Mouse (Mus musculus): ENCODE measurements around the gene Kcnip1. TPM values are rescaled to one million over a fixed set of nuclear protein-coding genes. Genes with fewer than 3 reads are reported as not detected.

Gene Kcnip1
- polyA plus RNA-seq, 1 experiment = not detected

- Histone ChIP-seq H3K4me1 (ENCODE audit: control insufficient read depth, insufficient read depth, low read length) (no peaks in the 10 kb centered on the region), H3K36me3 (ENCODE audit: control insufficient read depth, insufficient read depth, low read length) (no peaks in the 10 kb centered on the region), H3K27ac (ENCODE audit: insufficient read depth, low read depth, low read length) (no peak overlapping the region), H3K27me3 (replicated peaks; ENCODE audit: control insufficient read depth, insufficient read depth, low read length) (no peaks in the 10 kb centered on the region), H3K4me3 (ENCODE audit: insufficient read depth, low read depth, low read length) (no peak overlapping the region)
- TF ChIP-seq POLR2A (IDR thresholded peaks at IDR 0.05; ENCODE audit: low read depth, low read length) (no peak), CTCF (conservative IDR thresholded peaks at IDR 0.05; ENCODE audit: insufficient read depth, insufficient read length, low read depth, low read length) (no peak)
- 68% methylated on average over 4 of the region's 4 CpGs for WGBS
- DNase-seq = no peak
Observed at GRCm38 (mm10) chr11:33908360-33909175, 84.4 kb downstream of the Kcnip1 start.

GRCm38 (mm10) chr11:33903494-33903893 lies 89.5 kb downstream of the Kcnip1 start:
- Histone ChIP-seq H3K4me1 (ENCODE audit: control insufficient read depth, insufficient read depth, low read length) (no peaks in the 10 kb centered on the region), H3K27ac (ENCODE audit: insufficient read depth, low read depth, low read length) (no peak overlapping the region), H3K36me3 (ENCODE audit: control insufficient read depth, insufficient read depth, low read length) (no peaks in the 10 kb centered on the region), H3K4me3 (ENCODE audit: insufficient read depth, low read depth, low read length) (no peak overlapping the region), H3K27me3 (replicated peaks; ENCODE audit: control insufficient read depth, insufficient read depth, low read length) (no peaks in the 10 kb centered on the region)
- no peak for DNase-seq
- TF ChIP-seq CTCF (conservative IDR thresholded peaks at IDR 0.05; ENCODE audit: insufficient read depth, insufficient read length, low read depth, low read length) (no peak), POLR2A (IDR thresholded peaks at IDR 0.05; ENCODE audit: low read depth, low read length) (no peak)
- 65% methylated on average over 6 of the region's 6 CpGs for WGBS

GRCm38 (mm10) chr11:33902377-33902776 lies 90.6 kb downstream of the Kcnip1 start:
- WGBS = 68% methylated on average over 10 of the region's 10 CpGs
- no peaks in the 10 kb centered on the region for H3K4me1 ChIP-seq (ENCODE audit: control insufficient read depth, insufficient read depth, low read length)
- H3K4me3 ChIP-seq (ENCODE audit: insufficient read depth, low read depth, low read length) = no peak overlapping the region
- H3K27me3 ChIP-seq (replicated peaks; ENCODE audit: control insufficient read depth, insufficient read depth, low read length) = no peaks in the 10 kb centered on the region
- TF ChIP-seq CTCF (conservative IDR thresholded peaks at IDR 0.05; ENCODE audit: insufficient read depth, insufficient read length, low read depth, low read length) (no peak), POLR2A (IDR thresholded peaks at IDR 0.05; ENCODE audit: low read depth, low read length) (no peak)
- no peak overlapping the region for H3K27ac ChIP-seq (ENCODE audit: insufficient read depth, low read depth, low read length)
- H3K36me3 ChIP-seq (ENCODE audit: control insufficient read depth, insufficient read depth, low read length) = no peaks in the 10 kb centered on the region
- no peak for DNase-seq

DNA sequence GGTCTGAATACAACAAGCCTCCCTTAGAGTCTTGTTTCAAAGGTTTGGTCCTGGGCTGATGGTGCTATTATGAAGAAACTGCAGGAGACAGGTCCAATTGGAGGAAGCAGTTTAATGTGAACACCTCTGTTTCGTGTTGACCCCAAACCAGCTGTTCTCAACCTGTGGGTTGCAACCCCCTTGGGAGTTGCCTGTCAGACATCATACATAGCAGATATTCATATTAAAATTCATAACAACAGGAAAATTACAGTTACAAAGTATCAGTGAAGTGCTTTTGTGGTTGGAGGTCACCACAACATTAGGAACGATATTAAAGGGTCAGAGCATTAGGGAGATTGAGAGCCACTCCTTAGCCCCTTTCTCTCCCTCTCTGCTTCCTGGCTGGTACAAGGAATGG lies 91.2 kb downstream of the Kcnip1 start:
- H3K36me3 ChIP-seq (ENCODE audit: control insufficient read depth, insufficient read depth, low read length) = no peaks in the 10 kb centered on the region
- 63% methylated on average over 2 of the region's 2 CpGs for WGBS
- H3K27ac ChIP-seq (ENCODE audit: insufficient read depth, low read depth, low read length) = no peak overlapping the region
- no peak for DNase-seq
- TF ChIP-seq CTCF (conservative IDR thresholded peaks at IDR 0.05; ENCODE audit: insufficient read depth, insufficient read length, low read depth, low read length) = no peak
- no peak for TF ChIP-seq POLR2A (IDR thresholded peaks at IDR 0.05; ENCODE audit: low read depth, low read length)
- no peaks in the 10 kb centered on the region for H3K27me3 ChIP-seq (replicated peaks; ENCODE audit: control insufficient read depth, insufficient read depth, low read length)
- no peaks in the 10 kb centered on the region for H3K4me1 ChIP-seq (ENCODE audit: control insufficient read depth, insufficient read depth, low read length)
- H3K4me3 ChIP-seq (ENCODE audit: insufficient read depth, low read depth, low read length) = no peak overlapping the region

GRCm38 (mm10) chr11:33891084-33891483 lies 101.9 kb downstream of the Kcnip1 start:
- Histone ChIP-seq H3K4me3 (ENCODE audit: insufficient read depth, low read depth, low read length) (no peak overlapping the region), H3K27me3 (replicated peaks; ENCODE audit: control insufficient read depth, insufficient read depth, low read length) (no peaks in the 10 kb centered on the region), H3K36me3 (ENCODE audit: control insufficient read depth, insufficient read depth, low read length) (no peaks in the 10 kb centered on the region), H3K4me1 (ENCODE audit: control insufficient read depth, insufficient read depth, low read length) (no peaks in the 10 kb centered on the region), H3K27ac (ENCODE audit: insufficient read depth, low read depth, low read length) (no peak overlapping the region)
- no peak for DNase-seq
- WGBS = 78% methylated on average over 4 of the region's 4 CpGs
- TF ChIP-seq POLR2A (IDR thresholded peaks at IDR 0.05; ENCODE audit: low read depth, low read length) = no peak
- no peak for TF ChIP-seq CTCF (conservative IDR thresholded peaks at IDR 0.05; ENCODE audit: insufficient read depth, insufficient read length, low read depth, low read length)

DNA sequence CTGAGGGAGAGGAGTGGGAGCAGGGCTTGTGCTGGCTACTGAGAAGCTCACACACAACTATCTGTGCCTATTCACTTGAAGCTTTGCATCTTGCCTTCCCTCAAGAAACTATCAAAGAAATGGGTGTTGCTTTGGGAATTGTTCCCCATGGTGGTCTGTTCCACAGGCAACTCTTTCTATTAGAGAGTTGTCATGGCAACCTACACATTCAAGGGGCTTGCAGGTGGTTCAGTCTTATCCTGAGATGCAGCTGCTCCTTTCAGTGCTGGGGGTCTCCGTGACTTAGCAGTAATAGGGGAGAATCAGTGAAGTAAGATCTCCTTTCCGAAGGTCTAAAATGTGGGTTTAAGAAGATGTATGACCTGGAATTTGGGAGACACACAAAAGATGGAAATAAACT lies 102.6 kb downstream of the Kcnip1 start:
- H3K4me3 ChIP-seq (ENCODE audit: insufficient read depth, low read depth, low read length) = no peak overlapping the region
- 83% methylated on average over 2 of the region's 2 CpGs for WGBS

GRCm38 (mm10) chr11:33887660-33888059 lies 105.3 kb downstream of the Kcnip1 start:
- 91% methylated on average over 3 of the region's 3 CpGs for WGBS
- Histone ChIP-seq H3K27ac (ENCODE audit: insufficient read depth, low read depth, low read length) (no peak overlapping the region), H3K4me1 (ENCODE audit: control insufficient read depth, insufficient read depth, low read length) (no peaks in the 10 kb centered on the region), H3K27me3 (replicated peaks; ENCODE audit: control insufficient read depth, insufficient read depth, low read length) (no peaks in the 10 kb centered on the region), H3K36me3 (ENCODE audit: control insufficient read depth, insufficient read depth, low read length) (no peaks in the 10 kb centered on the region), H3K4me3 (ENCODE audit: insufficient read depth, low read depth, low read length) (no peak overlapping the region)
- DNase-seq = no peak
- TF ChIP-seq CTCF (conservative IDR thresholded peaks at IDR 0.05; ENCODE audit: insufficient read depth, insufficient read length, low read depth, low read length) = no peak
- TF ChIP-seq POLR2A (IDR thresholded peaks at IDR 0.05; ENCODE audit: low read depth, low read length) = no peak

More for the DNA sequence above, 102.6 kb downstream of the Kcnip1 start:
- H3K27ac ChIP-seq (ENCODE audit: insufficient read depth, low read depth, low read length) = no peak overlapping the region
- no peaks in the 10 kb centered on the region for H3K4me1 ChIP-seq (ENCODE audit: control insufficient read depth, insufficient read depth, low read length)
- DNase-seq = no peak
- H3K36me3 ChIP-seq (ENCODE audit: control insufficient read depth, insufficient read depth, low read length) = no peaks in the 10 kb centered on the region
- no peaks in the 10 kb centered on the region for H3K27me3 ChIP-seq (replicated peaks; ENCODE audit: control insufficient read depth, insufficient read depth, low read length)
- no peak for TF ChIP-seq POLR2A (IDR thresholded peaks at IDR 0.05; ENCODE audit: low read depth, low read length)
- TF ChIP-seq CTCF (conservative IDR thresholded peaks at IDR 0.05; ENCODE audit: insufficient read depth, insufficient read length, low read depth, low read length) = no peak
